Mouse (Mus musculus): ENCODE measurements around the gene Ptpru. TPM values are rescaled to one million over a fixed set of nuclear protein-coding genes. Genes with fewer than 3 reads are reported as not detected.

The Ptpru gene
- polyA plus RNA-seq, 1 experiment = 1.2 TPM

DNA sequence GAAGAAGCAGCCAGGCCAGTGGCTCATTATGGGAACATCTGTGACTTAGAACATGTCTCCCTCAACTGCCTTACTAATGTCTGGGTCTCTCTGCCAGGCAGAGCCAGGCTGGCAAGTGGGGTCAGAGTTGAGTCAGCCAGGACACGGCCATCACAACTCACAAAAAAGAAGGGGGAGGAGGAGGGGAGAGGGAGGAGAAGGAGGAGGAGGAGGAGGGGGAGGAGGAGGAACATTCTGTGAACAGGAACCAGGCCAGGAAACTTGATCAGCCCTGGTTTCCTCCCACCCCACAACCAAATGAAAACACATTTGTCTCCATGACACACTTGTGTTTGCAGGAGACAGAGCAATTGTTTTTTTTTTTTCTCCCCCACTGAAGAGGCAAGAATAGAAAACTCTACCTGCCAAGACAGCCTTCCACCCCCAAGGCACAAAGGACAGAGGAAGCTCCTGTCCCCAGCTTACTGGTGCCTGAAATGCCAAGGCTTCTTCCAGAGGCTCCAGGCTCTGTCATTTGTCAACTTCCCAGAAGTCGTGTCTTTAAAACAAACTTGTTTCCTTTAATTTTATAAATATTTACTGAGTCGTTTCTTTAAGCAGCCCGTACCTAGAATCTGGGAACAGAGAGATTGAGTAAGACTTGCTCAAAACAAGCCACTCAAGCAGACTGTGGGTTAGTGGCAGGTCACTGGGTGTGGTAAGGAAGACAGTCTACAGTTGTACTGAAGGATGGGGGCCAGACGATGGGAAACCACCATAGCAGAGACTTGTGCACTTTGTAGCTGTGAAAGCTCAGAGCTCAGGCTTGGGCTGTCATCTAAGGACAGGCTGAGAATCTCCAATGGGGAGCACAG is 94.0 kb downstream of the Ptpru start:
- Histone ChIP-seq H3K36me3 (ENCODE audit: control insufficient read depth, insufficient read depth, low read length) (no peaks in the 10 kb centered on the region), H3K27me3 (ENCODE audit: control insufficient read depth, insufficient read depth, low read length) (no peaks in the 10 kb centered on the region), H3K4me1 (ENCODE audit: control insufficient read depth, insufficient read depth, insufficient read length) (no peaks in the 10 kb centered on the region), H3K4me3 (ENCODE audit: extremely low read depth, insufficient read depth, insufficient read length) (no peak overlapping the region), H3K27ac (ENCODE audit: insufficient read depth, low read length) (no peak overlapping the region)
- 8% methylated on average over 5 of the region's 5 CpGs for WGBS
- no peak for DNase-seq (ENCODE audit: low read depth in 1 of 2, low spot score in 2 of 2)
- TF ChIP-seq CTCF (IDR thresholded peaks at IDR 0.05; ENCODE audit: extremely low read depth, insufficient read depth, insufficient read length, insufficient replicate concordance) = no peak
- no peak for TF ChIP-seq POLR2A (IDR thresholded peaks at IDR 0.05; ENCODE audit: low read depth, low read length)

DNA sequence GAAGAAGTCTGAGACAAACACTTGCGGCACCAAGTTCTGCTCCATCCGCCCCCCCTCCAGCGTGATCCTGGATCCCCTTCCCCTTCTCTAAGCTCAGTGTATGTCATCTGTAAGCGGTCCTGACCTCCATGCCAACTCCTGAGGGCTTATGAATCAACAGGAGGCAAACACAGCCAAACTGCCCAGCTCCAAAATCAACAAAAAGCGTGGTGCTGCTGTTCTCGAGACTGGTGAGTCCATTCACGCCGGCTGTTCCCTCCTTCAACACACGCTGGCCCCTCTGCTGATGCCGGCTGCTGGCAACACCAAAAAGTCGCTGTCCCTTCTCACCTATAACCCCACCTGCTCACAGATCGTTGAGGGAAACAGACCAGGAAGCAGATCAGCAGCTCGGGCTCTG is 95.1 kb downstream of the Ptpru start:
- Histone ChIP-seq H3K27me3 (ENCODE audit: control insufficient read depth, insufficient read depth, low read length) (no peaks in the 10 kb centered on the region), H3K27ac (ENCODE audit: insufficient read depth, low read length) (no peak overlapping the region), H3K4me3 (ENCODE audit: extremely low read depth, insufficient read depth, insufficient read length) (no peak overlapping the region), H3K36me3 (ENCODE audit: control insufficient read depth, insufficient read depth, low read length) (no peaks in the 10 kb centered on the region), H3K4me1 (ENCODE audit: control insufficient read depth, insufficient read depth, insufficient read length) (no peaks in the 10 kb centered on the region)
- no peak for DNase-seq (ENCODE audit: low read depth in 1 of 2, low spot score in 2 of 2)
- 72% methylated on average over 13 of the region's 13 CpGs for WGBS
- TF ChIP-seq CTCF (IDR thresholded peaks at IDR 0.05; ENCODE audit: extremely low read depth, insufficient read depth, insufficient read length, insufficient replicate concordance) = no peak
- TF ChIP-seq POLR2A (IDR thresholded peaks at IDR 0.05; ENCODE audit: low read depth, low read length) = no peak

DNA sequence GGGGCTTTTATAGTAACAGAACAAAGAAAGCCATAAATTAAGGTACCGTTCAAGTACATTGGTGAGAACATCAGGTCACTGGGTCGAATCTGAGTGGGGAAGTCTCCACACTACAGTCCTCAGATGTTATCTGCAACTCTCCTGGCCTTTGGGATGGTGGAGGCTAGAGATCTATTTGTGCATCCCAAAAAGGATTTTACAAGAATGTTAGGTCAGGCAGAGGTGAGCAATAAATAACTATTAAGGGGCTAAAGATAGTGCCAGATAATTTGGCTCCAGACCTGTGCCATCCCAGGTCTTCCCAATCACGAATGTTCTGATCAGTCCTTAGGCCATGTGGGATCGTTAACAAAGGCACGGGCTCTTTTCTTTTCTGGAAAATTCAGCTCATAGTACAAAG is 97.5 kb downstream of the Ptpru start:
- Histone ChIP-seq H3K27ac (ENCODE audit: insufficient read depth, low read length) (no peak overlapping the region), H3K27me3 (ENCODE audit: control insufficient read depth, insufficient read depth, low read length) (no peaks in the 10 kb centered on the region), H3K4me1 (ENCODE audit: control insufficient read depth, insufficient read depth, insufficient read length) (no peaks in the 10 kb centered on the region), H3K4me3 (ENCODE audit: extremely low read depth, insufficient read depth, insufficient read length) (no peak overlapping the region), H3K36me3 (ENCODE audit: control insufficient read depth, insufficient read depth, low read length) (no peaks in the 10 kb centered on the region)
- no peak for TF ChIP-seq CTCF (IDR thresholded peaks at IDR 0.05; ENCODE audit: extremely low read depth, insufficient read depth, insufficient read length, insufficient replicate concordance)
- no peak for TF ChIP-seq POLR2A (IDR thresholded peaks at IDR 0.05; ENCODE audit: low read depth, low read length)
- no peak for DNase-seq (ENCODE audit: low read depth in 1 of 2, low spot score in 2 of 2)
- 76% methylated on average over 5 of the region's 5 CpGs for WGBS

DNA sequence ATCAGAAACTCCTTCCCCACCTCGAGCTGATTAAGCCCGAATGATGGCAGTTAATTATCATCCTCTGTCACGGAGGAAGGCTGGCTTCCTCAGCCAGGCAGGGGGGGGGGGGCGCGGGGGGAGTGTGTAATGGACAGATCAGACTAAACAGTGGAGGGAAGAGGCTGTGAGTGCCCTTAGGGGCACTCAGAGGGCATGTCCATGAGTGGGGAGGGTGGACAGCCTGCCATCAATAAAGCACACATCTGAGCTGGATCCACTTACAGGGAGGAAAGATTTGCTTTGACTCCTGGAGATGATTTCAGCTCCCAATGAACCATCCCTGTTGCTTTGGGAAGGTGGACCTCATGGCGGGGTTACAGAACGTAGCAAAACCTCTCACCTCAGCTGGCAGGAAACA is 109.5 kb downstream of the Ptpru start:
- Histone ChIP-seq H3K27ac (ENCODE audit: insufficient read depth, low read length) (no peak overlapping the region), H3K4me3 (ENCODE audit: extremely low read depth, insufficient read depth, insufficient read length) (no peak overlapping the region), H3K36me3 (ENCODE audit: control insufficient read depth, insufficient read depth, low read length) (no peaks in the 10 kb centered on the region), H3K4me1 (ENCODE audit: control insufficient read depth, insufficient read depth, insufficient read length) (no peaks in the 10 kb centered on the region), H3K27me3 (ENCODE audit: control insufficient read depth, insufficient read depth, low read length) (no peaks in the 10 kb centered on the region)
- no peak for DNase-seq (ENCODE audit: low read depth in 1 of 2, low spot score in 2 of 2)
- TF ChIP-seq POLR2A (IDR thresholded peaks at IDR 0.05; ENCODE audit: low read depth, low read length) (no peak), CTCF (IDR thresholded peaks at IDR 0.05; ENCODE audit: extremely low read depth, insufficient read depth, insufficient read length, insufficient replicate concordance) (no peak)
- WGBS = 45% methylated on average over 7 of the region's 7 CpGs

DNA sequence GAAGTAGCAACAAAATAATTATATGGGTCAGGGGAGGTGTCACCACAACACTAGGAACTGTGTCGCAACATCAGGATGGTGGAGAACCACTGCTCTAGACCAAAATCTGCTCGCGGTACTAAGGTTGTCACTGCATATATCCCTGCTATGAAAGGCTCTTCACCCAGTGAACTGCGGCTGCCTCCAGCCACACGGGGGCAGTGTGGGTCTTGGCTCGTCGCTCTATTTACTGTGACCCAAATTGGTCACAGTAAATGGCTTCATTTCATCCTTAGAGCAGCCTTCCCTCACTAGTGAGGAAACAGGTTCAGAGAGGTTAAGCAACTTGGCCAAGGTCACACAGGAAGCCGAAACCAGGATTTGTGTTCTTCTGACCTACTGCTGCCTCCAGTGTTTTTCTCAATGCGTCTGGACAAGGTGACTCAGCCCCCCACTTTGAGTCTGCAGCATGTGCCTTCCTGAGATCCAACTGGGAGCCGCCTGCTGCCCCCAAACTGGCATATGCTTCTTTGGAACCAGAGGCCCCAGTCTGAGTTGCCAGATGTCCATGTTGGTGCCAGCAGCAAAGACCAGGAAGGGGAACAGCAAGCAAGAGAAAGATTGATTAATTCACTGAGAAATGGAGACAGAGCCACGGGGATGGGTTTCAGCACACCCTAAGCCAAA is 114.5 kb downstream of the Ptpru start:
- DNase-seq (ENCODE audit: low read depth in 1 of 2, low spot score in 2 of 2) = peak in 1 of 2 experiments; percentile 9
- TF ChIP-seq CTCF (IDR thresholded peaks at IDR 0.05; ENCODE audit: extremely low read depth, insufficient read depth, insufficient read length, insufficient replicate concordance) = peak; percentile 26; the same call in 1 of the 2 replicates
- no peak for TF ChIP-seq POLR2A (IDR thresholded peaks at IDR 0.05; ENCODE audit: low read depth, low read length)
- H3K36me3 ChIP-seq (ENCODE audit: control insufficient read depth, insufficient read depth, low read length) = no peaks in the 10 kb centered on the region
- no peaks in the 10 kb centered on the region for H3K27me3 ChIP-seq (ENCODE audit: control insufficient read depth, insufficient read depth, low read length)
- H3K4me3 ChIP-seq (ENCODE audit: extremely low read depth, insufficient read depth, insufficient read length) = no peak overlapping the region
- 44% methylated on average over 11 of the region's 11 CpGs for WGBS
- no peaks in the 10 kb centered on the region for H3K4me1 ChIP-seq (ENCODE audit: control insufficient read depth, insufficient read depth, insufficient read length)
- H3K27ac ChIP-seq (ENCODE audit: insufficient read depth, low read length) = no peak overlapping the region

DNA sequence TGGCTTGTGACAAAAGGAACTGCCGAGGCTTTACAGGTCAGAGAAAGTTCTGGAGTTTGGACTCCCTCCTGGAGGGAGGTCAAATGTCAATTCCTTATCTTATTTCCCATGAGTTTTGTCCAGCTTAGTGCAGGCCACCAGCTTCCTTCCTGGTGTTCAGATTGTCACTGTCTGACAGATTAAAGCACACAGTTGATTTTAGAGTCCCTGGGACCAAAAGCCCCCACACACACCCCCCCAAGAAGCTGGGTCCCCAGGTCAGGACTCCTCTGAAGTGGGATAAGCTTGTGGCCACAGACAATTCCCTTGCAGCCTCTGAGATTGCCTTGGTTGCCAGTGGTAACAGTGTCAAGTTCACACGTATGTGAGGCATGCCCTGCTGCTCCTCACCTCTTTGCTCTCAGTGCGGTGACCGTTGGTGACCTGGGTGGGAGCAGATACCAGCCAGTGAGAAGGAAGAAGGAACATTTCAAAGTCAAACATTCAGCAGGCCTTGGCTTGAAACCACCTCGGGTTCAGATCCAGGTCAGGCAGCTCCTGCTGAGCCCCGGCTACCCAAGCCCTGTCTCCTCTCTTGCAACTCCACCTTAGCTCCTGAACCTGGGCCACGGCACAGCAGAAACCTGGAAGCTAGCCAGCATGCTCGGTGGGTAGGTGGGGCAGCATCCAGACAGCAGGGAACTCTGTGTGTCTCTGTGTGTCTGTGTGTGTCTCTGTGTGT is 115.8 kb downstream of the Ptpru start:
- no peak for DNase-seq (ENCODE audit: low read depth in 1 of 2, low spot score in 2 of 2)
- Histone ChIP-seq H3K27me3 (ENCODE audit: control insufficient read depth, insufficient read depth, low read length) (no peaks in the 10 kb centered on the region), H3K27ac (ENCODE audit: insufficient read depth, low read length) (no peak overlapping the region), H3K36me3 (ENCODE audit: control insufficient read depth, insufficient read depth, low read length) (no peaks in the 10 kb centered on the region), H3K4me3 (ENCODE audit: extremely low read depth, insufficient read depth, insufficient read length) (no peak overlapping the region), H3K4me1 (ENCODE audit: control insufficient read depth, insufficient read depth, insufficient read length) (no peaks in the 10 kb centered on the region)
- WGBS = 55% methylated on average over 8 of the region's 8 CpGs
- TF ChIP-seq CTCF (IDR thresholded peaks at IDR 0.05; ENCODE audit: extremely low read depth, insufficient read depth, insufficient read length, insufficient replicate concordance) = no peak
- no peak for TF ChIP-seq POLR2A (IDR thresholded peaks at IDR 0.05; ENCODE audit: low read depth, low read length)
